Mouse (Mus musculus) kidney, embryonic 16.5 days (tissue): Measurements from ENCODE around the gene Flot1. TPM values are rescaled to one million over a fixed set of nuclear protein-coding genes. Genes with fewer than 3 reads are reported as not detected.

Experiments used
- ATAC-seq: fragments of 200-750 bp; cut with Nextera tagmentation; 2 replicates; pipeline ENCODE4 v1.8.0; 2017; ENCODE audit warnings: moderate TSS enrichment; ENCODE audit not compliant: low FRiP score, low TSS enrichment
- H3K27ac ChIP-seq: fragments of 300-500 bp; sonication (generic); 2 replicates; pipeline ENCODE4 v1.5.1; 2014; ENCODE audit warnings: low read length
- H3K27me3 ChIP-seq: fragments of 300-500 bp; sonication (generic); 2 replicates; pipeline ENCODE4 v1.6.1; 2014; ENCODE audit warnings: low read length, control low read depth, mixed read lengths; ENCODE audit not compliant: insufficient read depth
- H3K36me3 ChIP-seq: fragments of 300-500 bp; sonication (generic); 2 replicates; pipeline ENCODE4 v1.6.1; 2014; ENCODE audit warnings: low read length, control low read depth, mixed read lengths; ENCODE audit not compliant: insufficient read depth
- H3K4me1 ChIP-seq: fragments of 300-500 bp; sonication (generic); 2 replicates; pipeline ENCODE4 v1.6.1; 2014; ENCODE audit warnings: low read length, control low read depth, mixed read lengths; ENCODE audit not compliant: insufficient read depth
- H3K4me2 ChIP-seq: fragments of 300-500 bp; sonication (generic); replicated peaks from 2 replicates; pipeline ENCODE4 v1.6.1; 2014; ENCODE audit warnings: low read depth, low read length
- H3K4me3 ChIP-seq: fragments of 300-500 bp; sonication (generic); 2 replicates; pipeline ENCODE4 v1.5.1; 2014; ENCODE audit warnings: mild to moderate bottlenecking, low read length
- H3K9ac ChIP-seq: fragments of 300-500 bp; sonication (generic); replicated peaks from 2 replicates; pipeline ENCODE4 v1.6.1; 2014; ENCODE audit warnings: low read length
- H3K9me3 ChIP-seq: fragments of 300-500 bp; sonication (generic); 2 replicates; pipeline ENCODE4 v1.6.1; 2016; ENCODE audit warnings: low read length, control low read depth
- WGBS: fragments of 180-500 bp; shearing (Covaris S2); extraction: QIAGEN DNeasy Blood & Tissue Kit; methylation state at CpG from one replicate; pipeline ENCODE4 v1.1.7; 2014; 5-methylcytosine and 5-hydroxymethylcytosine counted together
- polyA plus RNA-seq: library from polyadenylated mRNA; unstranded; fragments of >200 nt; fragmentation: Nextera tagmentation; extraction: Ambion mirVana; gene quantifications from 2 replicates; pipeline ENCODE4 v1.2.1, GENCODE M21; 2015

Gene Flot1
- polyA plus RNA-seq, 1 experiment from 2014 or later: 56.9 TPM

GRCm38 (mm10) chr17:35787493-35787892, 35.5 kb upstream of the Flot1 start:
- no peak overlapping the region for H3K9ac ChIP-seq
- H3K9me3 ChIP-seq: no peaks in the 10 kb centered on the region
- no peaks in the 10 kb centered on the region for H3K4me1 ChIP-seq
- H3K36me3 ChIP-seq: no peaks in the 10 kb centered on the region
- no peak overlapping the region for H3K4me2 ChIP-seq
- H3K27me3 ChIP-seq: no peaks in the 10 kb centered on the region
- no peak overlapping the region for H3K27ac ChIP-seq
- ATAC-seq: no peak
- no peak overlapping the region for H3K4me3 ChIP-seq

GRCm38 (mm10) chr17:35788025-35788424, 35.0 kb upstream of the Flot1 start:
- Histone ChIP-seq H3K36me3 (no peaks in the 10 kb centered on the region), H3K9me3 (no peaks in the 10 kb centered on the region), H3K4me3 (no peak overlapping the region), H3K9ac (no peak overlapping the region), H3K27ac (no peak overlapping the region), H3K4me1 (no peaks in the 10 kb centered on the region), H3K4me2 (no peak overlapping the region), H3K27me3 (no peaks in the 10 kb centered on the region)
- WGBS: 82% methylated on average over 3 of the region's 3 CpGs
- ATAC-seq: no peak

GRCm38 (mm10) chr17:35790933-35791332, 32.1 kb upstream of the Flot1 start:
- Histone ChIP-seq H3K9ac (no peak overlapping the region), H3K4me1 (no peaks in the 10 kb centered on the region), H3K9me3 (no peaks in the 10 kb centered on the region), H3K4me2 (no peak overlapping the region), H3K27me3 (no peaks in the 10 kb centered on the region), H3K4me3 (no peak overlapping the region), H3K36me3 (no peaks in the 10 kb centered on the region), H3K27ac (no peak overlapping the region)
- no peak for ATAC-seq
- WGBS: 86% methylated on average over 4 of the region's 4 CpGs

- ATAC-seq: no peak
- Histone ChIP-seq H3K4me1 (no peaks in the 10 kb centered on the region), H3K27ac (no peak overlapping the region), H3K4me3 (no peak overlapping the region), H3K9me3 (no peaks in the 10 kb centered on the region), H3K9ac (no peak overlapping the region), H3K36me3 (no peaks in the 10 kb centered on the region), H3K27me3 (no peaks in the 10 kb centered on the region), H3K4me2 (no peak overlapping the region)
- WGBS: 78% methylated on average over 2 of the region's 2 CpGs
Measured at GRCm38 (mm10) chr17:35792837-35793236, 30.2 kb upstream of the Flot1 start.

DNA sequence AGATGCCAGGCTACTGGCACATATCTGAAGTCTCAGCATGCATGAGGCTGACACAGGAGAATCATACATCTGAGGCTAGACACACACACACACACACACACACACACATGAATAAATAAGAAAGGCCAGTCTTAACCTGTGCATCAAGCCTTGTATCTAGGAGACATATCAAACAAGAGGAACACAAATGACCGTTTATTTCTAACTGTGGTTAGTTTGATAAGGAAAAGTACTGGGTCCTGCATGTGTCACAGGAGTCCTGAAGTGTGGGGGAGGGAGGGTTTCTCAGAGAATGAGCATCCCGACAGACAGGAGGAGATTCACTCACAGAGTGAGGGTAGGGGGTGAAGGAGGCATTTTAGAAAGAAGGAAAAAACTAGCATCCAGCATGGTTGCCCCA, 27.9 kb upstream of the Flot1 start:
- Histone ChIP-seq H3K4me3 (no peak overlapping the region), H3K36me3 (no peaks in the 10 kb centered on the region), H3K4me2 (no peak overlapping the region), H3K9ac (no peak overlapping the region), H3K27ac (no peak overlapping the region), H3K9me3 (peaks cover 3% of the 10 kb centered on the region; the same call in 1 of the 2 replicates), H3K4me1 (no peaks in the 10 kb centered on the region), H3K27me3 (no peaks in the 10 kb centered on the region)
- ATAC-seq: no peak
- WGBS: 53% methylated on average over 2 of the region's 2 CpGs

- Histone ChIP-seq H3K4me2 (no peak overlapping the region), H3K27me3 (no peaks in the 10 kb centered on the region), H3K9me3 (peaks cover 3% of the 10 kb centered on the region; the same call in 1 of the 2 replicates), H3K9ac (no peak overlapping the region), H3K4me1 (no peaks in the 10 kb centered on the region), H3K36me3 (no peaks in the 10 kb centered on the region), H3K4me3 (no peak overlapping the region), H3K27ac (no peak overlapping the region)
- ATAC-seq: no peak
- 76% methylated on average over 6 of the region's 6 CpGs for WGBS
Measured at GRCm38 (mm10) chr17:35795656-35796055, 27.4 kb upstream of the Flot1 start.

DNA sequence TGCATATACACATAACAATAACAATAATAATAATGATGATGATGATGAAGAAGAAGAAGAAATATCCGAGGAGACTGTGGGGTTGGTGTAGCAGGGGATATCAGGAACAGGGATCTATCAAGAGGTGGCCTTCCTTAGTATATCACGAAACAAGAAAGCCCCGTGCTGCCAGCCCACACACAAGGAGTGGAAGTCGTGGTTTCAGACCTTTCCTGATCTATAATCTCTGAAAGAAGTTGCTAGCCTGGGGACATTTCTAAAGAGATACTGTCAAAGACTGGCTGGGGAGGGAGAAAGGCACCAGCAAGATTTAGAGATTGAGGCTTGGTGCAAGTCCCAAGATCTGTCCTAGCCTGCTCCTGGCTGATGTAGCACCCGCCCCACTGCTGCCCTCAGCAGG, 26.2 kb upstream of the Flot1 start:
- peaks cover 3% of the 10 kb centered on the region; the same call in 1 of the 2 replicates for H3K9me3 ChIP-seq
- H3K27ac ChIP-seq: no peak overlapping the region
- no peaks in the 10 kb centered on the region for H3K27me3 ChIP-seq
- ATAC-seq: no peak
- no peak overlapping the region for H3K4me2 ChIP-seq
- H3K36me3 ChIP-seq: no peaks in the 10 kb centered on the region
- WGBS: 75% methylated on average over 5 of the region's 5 CpGs
- no peak overlapping the region for H3K4me3 ChIP-seq
- H3K9ac ChIP-seq: no peak overlapping the region
- H3K4me1 ChIP-seq: 0 out of 2 replicates have a peak, but pooled peaks cover under 1% of the 10 kb centered on the region

- Histone ChIP-seq H3K27ac (no peak overlapping the region), H3K4me3 (no peak overlapping the region), H3K4me2 (no peak overlapping the region), H3K9ac (no peak overlapping the region), H3K27me3 (no peaks in the 10 kb centered on the region), H3K36me3 (no peaks in the 10 kb centered on the region), H3K4me1 (0 out of 2 replicates have a peak, but pooled peaks cover 7% of the 10 kb centered on the region), H3K9me3 (peaks cover 3% of the 10 kb centered on the region; the same call in 1 of the 2 replicates)
- 73% methylated on average over 2 of the region's 2 CpGs for WGBS
- no peak for ATAC-seq
Measured at GRCm38 (mm10) chr17:35800905-35801304, 22.1 kb upstream of the Flot1 start.

DNA sequence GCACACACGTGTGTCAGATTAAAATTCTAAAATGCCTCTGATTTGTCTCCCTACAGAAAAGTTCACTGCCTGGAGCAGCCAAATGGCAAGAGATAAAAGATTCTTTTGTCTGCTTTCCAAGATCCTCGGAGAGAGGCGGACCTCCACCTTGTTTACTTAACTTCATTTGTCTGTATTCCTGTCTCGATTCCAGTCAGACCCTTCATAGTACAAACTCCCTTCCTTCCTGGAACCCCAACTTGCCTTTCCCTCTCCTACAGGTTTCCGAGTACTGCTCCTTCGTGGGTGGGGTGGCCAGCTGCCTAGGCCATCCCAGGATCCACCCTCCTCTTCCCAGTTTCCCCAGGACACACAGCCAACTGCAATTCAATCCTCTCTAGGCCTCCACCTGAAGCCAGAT, 20.0 kb upstream of the Flot1 start:
- Histone ChIP-seq H3K9me3 (peaks cover 3% of the 10 kb centered on the region; the same call in 1 of the 2 replicates), H3K4me3 (no peak overlapping the region), H3K4me1 (0 out of 2 replicates have a peak, but pooled peaks cover 7% of the 10 kb centered on the region), H3K27me3 (no peaks in the 10 kb centered on the region), H3K4me2 (no peak overlapping the region), H3K36me3 (no peaks in the 10 kb centered on the region), H3K9ac (no peak overlapping the region), H3K27ac (no peak overlapping the region)
- no peak for ATAC-seq
- 53% methylated on average over 6 of the region's 6 CpGs for WGBS

- ATAC-seq: no peak
- no peak overlapping the region for H3K27ac ChIP-seq
- H3K9me3 ChIP-seq: no peaks in the 10 kb centered on the region
- H3K9ac ChIP-seq: no peak overlapping the region
- H3K36me3 ChIP-seq: no peaks in the 10 kb centered on the region
- 73% methylated on average over 4 of the region's 4 CpGs for WGBS
- no peak overlapping the region for H3K4me3 ChIP-seq
- no peaks in the 10 kb centered on the region for H3K27me3 ChIP-seq
- 0 out of 2 replicates have a peak, but pooled peaks cover 7% of the 10 kb centered on the region for H3K4me1 ChIP-seq
- H3K4me2 ChIP-seq: no peak overlapping the region
Measured at GRCm38 (mm10) chr17:35803858-35804399, 19.1 kb upstream of the Flot1 start.
